Mouse (Mus musculus): ENCODE results near the gene Hvcn1.
"Not testable (repeated sequence)": the region's sequence is repeated elsewhere in the genome, so short reads cannot be mapped to it uniquely, and the experiment has no call there.

The Hvcn1 gene

DNA sequence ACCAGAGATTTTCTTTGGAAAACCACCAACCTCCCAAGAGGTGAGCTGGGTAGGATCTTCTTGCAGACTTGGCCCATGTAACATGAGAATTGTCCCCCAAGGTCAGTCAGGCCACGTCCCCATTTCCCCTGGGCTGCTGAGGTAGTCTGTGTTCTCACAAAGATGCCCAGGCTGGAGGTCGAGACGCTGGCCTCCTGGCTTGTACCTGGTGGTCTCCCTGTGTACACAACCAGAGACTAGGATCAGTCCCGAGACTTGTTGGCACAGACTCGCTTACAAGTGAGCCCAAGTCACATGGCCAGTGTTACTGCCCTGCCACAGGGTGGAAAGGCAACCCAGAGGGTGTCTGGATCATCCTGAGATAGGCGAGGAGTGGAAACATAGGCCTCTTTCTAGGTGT is 4.7 kb upstream of the Hvcn1 start:
- DNase-seq (ENCODE audit: low read depth, low spot score): no peak

DNA sequence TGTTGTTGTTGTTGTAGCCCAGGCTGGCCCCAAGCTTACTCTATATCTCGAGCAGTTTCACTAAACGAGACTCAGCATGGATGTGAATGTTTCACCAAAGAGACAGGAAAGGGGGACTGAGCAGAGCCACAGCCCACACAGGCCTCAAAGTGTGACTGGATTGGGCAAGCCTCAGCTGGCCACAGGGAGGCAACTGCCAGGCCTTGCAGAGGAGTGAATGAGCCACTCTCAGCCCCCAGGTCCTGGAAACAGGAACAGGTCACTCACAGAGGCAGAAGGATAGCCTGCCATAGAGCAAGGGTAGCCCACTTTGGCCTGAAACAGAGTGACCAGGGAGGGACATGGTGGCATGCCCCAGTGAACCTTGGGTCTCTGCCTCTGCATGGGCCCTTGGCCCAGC is 2.4 kb upstream of the Hvcn1 start:
- DNase-seq (ENCODE audit: low read depth, low spot score): no peak

DNA sequence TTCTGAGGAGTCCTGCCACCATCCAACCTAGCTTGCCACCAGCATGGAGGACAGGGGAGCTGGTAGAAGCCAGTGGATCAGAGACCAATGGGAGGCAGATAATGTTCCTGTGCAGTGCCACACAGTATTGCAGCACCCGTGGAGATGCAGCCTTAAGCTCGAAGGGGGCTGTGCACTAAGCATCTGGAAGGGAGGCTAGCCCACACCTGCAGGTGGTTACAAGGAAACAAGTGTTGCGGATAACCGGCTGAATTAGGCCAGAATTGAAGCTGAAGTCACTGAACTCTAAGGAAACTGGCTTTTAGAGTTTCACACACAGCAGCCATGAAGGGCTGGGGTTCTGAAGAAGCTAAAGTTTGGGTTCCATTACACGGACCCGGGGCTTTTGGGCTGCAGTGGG is 2.3 kb downstream of the Hvcn1 start:
- no peak for DNase-seq (ENCODE audit: low read depth, low spot score)

DNA sequence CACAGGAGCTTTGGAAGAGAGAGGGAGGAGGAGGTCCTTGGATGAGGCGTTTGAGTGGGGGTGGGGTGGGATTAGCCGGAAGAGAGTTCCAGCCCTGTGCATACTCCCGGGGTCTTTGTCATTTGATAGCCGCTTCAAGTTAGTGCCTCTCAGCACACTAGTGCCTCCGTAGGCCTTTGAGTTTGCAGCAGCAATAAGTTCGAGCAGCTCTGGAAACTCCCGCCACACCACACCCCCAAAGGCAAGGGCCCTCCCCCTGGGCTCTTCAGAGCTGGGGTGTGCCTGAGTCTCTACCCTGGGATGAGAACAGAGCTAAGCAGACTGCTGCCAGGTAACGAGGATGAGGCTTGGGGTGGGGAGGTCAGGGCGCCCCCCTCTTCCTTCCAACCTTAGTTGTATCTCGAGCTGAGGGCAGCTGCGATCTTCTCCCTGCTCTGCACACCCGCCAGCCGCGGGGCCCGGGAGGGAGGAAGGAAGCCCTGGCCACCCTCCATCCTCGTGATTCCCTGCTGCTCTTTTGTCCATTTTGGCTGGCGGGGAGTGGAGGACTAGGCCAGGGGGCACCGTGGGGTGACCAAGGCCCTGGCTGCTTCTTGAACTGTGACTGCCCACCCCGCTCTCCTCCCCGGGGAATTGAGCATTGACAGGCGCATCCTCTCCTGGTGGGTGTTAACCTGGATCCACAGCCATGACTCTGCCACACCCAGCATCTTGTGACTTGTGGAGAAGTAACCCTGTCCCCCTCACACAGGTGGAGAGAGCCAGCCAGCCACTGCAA is 3.2 kb downstream of the Hvcn1 start:
- DNase-seq (ENCODE audit: low read depth, low spot score): peak; percentile 22

DNA sequence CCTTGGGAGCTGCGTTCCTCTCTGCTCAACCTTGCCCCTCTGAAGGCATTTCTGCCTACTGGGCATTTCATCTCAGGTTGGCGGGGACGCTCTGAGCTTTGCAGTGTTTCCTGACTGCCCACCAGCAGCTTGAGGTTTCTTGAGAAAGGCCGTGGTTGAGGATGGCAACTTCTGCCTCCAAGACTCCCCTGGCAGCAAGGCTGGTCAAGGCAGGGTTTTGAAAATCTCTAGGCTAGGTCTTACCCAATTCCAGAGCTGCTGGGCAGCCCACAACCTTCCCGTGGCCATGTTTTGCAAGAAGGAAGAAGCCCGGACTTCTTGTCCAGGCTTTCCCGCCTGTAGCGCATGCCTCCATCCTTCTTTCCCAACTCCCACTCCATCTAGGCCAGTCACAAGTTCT is 4.3 kb downstream of the Hvcn1 start:
- DNase-seq (ENCODE audit: low read depth, low spot score): no peak

DNA sequence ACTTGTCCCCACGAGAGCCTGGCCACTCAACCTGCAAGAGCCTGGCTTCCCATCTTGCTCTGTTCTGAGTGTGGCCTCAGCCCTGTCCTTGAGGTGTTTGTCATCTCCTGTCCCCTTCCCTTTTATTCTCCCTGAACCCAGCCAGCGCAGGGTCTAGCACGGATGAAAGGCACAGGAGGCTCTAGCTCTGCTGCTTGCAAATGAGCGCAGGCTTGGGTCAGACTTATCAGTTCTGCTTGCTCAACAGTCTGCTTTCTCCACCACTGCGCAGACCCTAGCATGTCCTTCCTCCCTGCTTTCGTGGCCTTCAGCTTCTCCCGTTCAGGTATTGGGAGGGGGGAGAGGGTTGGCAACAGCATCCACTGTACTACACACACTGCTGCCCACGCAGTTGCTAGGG is 5.5 kb downstream of the Hvcn1 start:
- DNase-seq (ENCODE audit: low read depth, low spot score): no peak

DNA sequence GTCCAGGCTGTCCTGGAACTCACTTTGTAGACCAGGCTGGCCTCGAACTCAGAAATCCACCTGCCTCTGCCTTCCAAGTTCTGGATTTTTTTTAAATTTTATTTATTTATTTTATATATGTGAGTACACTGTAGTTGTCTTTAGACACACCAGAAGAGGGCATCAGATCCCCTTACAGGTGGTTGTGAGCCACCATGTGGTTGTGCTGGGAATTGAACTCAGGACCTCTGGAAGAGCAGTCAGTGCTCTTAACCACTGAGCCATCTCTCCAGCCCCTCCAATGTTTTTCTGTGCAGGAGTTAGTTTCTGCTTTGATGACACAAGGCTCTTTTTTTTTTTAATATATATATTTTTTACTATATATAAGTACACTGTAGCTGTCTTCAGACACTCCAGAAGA is 6.2 kb downstream of the Hvcn1 start:
- DNase-seq (ENCODE audit: low read depth, low spot score): not testable (repeated sequence)

DNA sequence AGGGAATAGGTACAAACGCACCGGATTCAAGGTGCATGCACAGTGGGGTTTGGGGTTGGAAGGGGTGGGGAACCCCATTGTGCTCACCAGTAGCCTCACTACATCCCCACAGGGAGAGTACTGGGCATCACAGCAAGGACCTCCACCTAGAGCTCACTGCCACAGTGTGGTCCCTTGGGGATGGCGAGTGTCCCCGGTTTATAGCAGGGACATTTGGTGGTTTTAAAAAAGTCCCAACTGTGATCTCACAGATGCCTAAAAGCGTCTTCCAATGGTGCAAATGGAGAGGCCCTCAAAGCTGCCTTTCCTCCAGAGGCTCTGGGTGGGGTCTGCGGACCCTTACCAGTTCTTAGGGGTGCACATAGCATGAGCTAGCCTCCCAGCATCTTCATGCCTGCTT is 7.3 kb downstream of the Hvcn1 start:
- DNase-seq (ENCODE audit: low read depth, low spot score): no peak

DNA sequence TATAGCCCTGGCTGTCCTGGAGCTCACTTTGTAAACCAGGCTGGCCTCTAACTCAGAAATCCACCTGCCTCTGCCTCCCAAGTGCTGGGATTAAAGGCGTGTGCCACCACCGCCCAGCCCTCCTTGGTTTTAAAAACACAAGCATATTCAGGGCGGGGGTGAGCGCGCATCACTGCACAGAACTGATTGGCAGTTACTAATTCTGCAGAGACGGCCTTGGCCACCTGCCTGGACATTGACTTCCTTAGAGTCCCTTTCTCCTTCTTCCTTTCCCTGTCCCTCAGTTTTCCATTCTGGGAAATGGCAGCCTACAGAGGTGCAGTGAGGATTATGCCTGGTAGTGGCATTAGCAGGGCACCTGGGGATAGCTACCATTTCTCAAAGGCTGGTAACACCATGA is 11.0 kb downstream of the Hvcn1 start:
- DNase-seq (ENCODE audit: low read depth, low spot score): no peak

DNA sequence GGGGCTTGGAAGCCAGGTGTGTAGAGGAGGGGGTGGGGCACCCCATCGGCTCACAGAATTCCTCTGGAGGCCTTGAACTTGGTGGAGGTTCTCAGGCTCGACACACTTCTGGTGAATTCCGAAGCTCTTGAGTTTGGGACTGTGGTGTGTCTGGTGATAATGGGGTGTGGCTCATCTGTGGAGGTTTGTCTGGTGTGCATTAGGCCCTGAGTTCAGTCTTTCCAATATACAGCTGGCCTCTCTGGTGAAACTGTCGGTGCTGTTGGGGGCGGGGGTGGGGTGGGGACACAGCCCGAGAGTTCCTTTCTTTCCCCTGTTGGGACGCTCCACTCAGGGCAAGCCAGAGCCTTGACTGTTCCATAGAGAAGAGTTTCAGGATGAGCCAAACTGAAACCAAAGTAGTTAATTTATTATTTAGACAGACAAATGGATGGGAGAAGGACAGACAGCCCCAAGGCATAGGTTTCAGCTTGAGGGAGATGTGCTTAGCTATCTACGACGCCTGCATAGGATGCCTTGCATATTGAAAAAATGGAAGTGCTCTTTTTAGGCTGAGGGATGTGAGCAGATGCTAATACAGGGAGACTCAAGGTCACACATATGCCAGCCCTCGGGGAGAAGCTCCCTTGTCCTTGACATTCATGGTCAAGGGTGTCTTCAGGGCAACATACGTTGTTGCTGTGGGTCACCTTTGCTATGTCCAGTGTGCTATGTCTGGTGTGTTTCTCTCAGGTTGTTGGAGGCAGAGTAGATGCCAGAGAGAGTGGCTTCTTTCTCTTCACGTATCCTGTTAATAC is 11.7 kb downstream of the Hvcn1 start:
- DNase-seq (ENCODE audit: low read depth, low spot score): no peak

DNA sequence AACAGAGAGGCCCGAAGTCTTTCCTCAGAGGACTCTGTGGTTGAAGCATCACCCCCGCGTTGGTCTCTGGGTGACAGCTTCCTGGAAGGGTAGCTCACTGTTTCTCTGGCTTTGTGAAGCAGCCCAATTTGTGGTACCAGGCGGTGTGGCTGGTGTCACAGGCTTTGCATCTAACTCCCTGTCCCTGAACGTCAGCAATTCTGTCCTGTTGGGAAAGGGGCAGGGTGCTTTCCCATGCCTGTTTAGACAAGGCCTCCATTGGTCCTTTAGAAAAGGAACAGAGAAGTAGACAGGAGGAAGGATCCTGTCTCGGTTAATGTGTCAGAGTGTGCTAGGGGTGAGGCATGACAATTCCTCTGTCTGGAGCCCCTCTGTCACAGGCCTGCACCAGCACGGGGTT is 12.3 kb downstream of the Hvcn1 start:
- DNase-seq (ENCODE audit: low read depth, low spot score): no peak

DNA sequence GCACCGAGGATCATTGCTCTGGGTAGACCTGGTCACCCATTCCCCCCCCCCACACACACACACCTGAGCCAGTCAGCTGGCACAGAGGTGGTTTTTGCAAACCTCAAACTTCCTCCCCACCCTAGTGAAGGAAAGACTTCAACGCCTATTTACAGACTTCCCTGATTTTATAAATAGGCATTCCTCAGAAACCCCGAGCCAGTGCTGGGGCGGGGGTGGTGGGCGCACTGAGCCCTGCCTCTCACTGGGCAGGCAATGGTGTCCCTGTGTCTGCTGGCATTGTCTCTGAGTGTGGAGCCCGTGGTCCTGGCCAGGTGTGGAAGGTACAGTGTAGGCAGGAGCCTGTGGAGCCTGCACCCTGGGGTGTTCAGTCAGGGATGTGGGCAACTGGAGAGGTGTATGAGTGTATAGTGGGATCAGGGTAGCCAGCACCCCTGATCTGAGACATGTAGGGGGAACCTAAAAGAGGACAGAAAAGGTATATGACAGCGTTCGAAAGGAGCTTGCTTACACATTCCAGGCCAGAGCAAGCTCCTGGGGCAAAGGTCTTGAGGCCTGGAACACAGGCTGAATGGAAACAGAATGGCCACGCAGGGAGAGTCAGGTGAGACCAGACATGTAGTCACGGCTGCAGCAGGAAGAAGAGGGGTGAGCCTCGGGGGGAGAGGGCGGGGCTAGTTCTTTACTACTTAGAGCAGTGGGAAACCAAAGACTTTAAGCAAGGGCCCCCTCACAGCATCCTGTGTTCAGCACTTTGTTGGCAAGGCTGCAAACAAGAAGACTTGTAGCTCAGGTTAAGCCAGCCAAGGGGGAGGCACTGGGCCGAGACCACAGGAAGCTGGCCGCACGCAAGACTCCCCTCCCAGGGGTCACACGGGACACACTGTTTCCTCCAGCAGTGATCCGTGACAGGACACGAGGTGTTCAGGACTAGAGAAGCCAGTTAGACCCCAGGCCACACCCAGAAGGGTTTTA is 13.3 kb downstream of the Hvcn1 start:
- no peak for DNase-seq (ENCODE audit: low read depth, low spot score)

DNA sequence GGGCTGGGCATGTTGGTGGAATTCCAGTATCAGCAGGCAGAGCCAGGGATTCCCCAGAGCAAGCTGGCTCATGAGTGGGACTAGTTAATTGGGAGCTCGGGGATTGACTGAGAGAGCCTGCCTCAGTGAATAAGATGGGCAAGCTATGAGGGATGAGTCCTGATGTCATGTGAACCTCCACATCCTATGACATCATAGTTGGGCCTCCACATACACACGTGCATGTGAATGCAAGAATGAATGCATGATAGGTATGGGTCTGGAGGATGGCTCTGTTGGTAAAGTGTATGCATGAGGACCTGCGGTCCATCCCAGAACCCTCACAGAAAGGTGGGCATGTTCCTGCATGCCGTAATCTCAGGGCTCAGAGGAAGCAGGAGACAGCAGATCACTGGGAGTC is 14.5 kb downstream of the Hvcn1 start:
- no peak for DNase-seq (ENCODE audit: low read depth, low spot score)

DNA sequence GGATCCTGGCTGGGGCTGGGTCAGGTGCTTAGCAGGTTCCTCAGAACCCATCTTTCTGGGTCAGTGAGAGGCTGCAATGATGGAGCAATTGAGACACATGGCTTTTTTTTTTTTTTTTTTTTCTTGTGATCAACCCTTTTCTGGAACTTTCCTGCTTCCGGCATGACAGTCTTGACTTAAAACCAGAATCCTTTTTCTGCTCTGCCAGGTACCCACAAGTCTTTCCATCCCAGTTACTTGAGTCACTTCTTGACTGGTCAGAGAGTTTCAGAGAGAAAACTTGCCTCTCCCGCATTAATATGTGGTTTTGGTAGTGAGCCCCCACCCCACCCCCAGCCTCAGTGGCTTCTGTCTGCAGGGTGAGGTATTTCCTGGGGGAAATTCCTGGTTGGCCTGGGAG is 17.7 kb downstream of the Hvcn1 start:
- no peak for DNase-seq (ENCODE audit: low read depth, low spot score)

DNA sequence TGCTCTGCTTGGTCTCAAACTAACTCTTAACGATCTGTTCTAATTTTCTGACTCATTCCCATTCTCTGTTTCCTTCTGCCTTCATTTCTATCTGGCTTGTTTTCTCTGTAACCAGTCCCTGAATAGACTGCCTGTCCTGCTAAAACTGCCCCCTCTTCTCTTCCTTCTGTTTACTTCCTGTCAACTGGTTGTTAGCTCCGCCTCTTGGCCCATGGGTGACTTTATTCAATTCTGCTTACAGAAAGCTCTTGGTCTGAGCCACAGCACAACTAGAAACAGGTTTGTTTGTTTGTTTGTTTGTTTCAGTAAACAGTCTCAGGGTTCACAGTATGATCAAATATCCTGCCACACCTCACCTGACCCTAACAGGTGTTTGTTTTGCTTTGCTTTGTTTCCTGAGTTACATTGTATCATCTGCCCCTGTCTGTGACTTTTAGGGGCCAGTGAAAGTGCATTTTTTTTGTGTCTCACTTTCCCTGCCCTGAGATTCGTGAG is 21.7 kb downstream of the Hvcn1 start:
- DNase-seq (ENCODE audit: low read depth, low spot score): no peak

DNA sequence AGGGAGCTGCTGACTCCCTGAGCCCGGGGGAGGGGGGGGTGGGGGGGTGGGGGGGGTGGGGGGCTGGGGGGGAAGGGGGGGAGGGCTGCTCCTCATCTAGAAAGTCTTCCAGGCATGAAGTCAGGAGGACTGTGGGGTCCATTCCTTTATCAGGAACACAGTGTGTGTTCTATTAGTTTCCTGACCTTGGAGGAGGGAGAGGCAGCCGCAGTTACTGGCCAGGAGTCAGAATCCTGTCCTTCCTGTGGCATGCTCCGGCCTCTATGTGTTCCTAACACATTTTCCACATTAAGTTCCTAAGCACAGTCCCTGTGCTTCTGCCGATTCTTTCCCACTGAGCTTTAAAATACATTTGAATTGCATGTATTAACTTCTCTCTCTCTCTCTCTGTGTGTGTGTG is 22.2 kb downstream of the Hvcn1 start:
- DNase-seq (ENCODE audit: low read depth, low spot score): no peak

DNA sequence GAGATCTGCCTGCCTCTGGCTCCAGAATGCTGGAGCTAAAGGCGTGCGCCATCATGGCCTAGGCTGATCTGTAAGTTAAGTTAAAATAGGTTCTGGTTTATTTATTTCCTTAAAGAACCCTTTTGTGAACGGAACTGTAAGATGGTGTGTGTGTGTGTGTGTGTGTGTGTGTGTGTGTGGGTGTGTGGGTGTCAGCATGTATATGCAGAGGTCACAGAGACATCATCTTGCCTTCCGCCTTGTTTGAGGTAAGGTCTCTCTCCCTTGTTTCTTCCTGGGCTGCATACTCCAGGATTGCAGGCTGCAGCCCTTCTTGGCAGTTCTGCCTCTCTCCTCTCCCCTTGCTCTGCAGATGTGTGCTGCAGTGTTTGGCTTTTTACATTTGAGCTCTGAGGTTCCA is 24.2 kb downstream of the Hvcn1 start:
- no peak for DNase-seq (ENCODE audit: low read depth, low spot score)

DNA sequence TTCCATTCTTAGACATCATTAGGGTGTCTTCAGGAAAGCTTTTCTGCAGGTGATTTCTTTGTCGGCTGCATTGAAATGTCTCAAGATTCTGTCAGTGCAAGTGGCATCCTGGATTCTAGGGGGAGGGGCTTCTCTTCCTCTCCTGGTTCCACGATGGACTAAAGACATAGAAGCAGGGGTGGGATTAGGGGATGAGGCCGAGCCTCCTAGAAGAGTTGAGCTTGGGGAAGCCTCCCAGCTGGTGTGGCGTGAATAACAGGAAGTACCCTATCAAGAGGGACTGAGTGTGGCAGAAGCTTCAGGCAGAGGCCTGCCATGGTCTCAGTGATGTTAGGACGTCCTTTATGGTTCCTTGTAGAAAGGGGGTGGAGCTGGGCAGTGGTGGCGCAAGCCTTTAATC is 24.8 kb downstream of the Hvcn1 start:
- no peak for DNase-seq (ENCODE audit: low read depth, low spot score)

DNA sequence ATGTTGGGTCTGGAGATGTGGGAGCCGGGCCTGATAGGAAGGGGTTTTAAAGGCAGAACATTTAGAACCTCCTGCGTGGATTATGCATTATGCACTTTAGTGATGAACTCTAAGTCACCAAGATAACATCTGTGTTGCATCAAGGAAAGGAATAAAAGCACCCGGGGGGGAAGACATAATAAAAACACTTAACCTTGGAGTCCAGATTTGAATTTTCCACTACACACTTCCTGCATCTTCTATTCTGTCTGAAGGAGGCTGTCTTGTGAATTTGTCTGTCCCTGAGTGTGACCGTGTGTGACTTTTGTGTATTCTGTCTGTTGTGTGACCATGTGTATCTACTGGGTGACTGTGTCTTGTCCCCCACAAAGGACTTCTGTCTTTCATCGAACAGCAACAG is 25.4 kb downstream of the Hvcn1 start:
- DNase-seq (ENCODE audit: low read depth, low spot score): no peak

DNA sequence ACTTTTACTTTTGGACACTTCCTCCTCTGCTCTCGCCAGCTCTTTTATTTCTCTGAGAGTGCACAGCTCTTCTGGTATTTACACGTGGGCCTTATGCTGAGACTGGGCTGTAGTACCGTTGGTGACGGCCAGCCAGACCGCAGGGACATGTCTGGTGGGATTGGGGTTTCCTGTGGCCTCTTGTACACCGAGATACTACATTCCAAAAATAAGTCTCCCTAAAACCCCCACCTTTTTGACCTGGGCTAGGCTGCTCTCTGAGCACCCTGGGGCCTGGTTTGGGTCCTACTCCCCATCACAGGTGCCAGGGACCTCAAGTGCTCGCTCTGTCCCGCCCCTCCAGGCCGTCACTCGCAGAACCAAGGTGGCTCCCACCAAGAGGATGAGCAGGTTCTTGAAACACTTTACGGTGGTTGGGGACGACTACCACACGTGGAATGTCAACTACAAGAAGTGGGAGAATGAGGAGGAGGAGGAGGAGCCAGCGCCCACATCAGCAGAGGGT is 26.5 kb downstream of the Hvcn1 start:
- DNase-seq (ENCODE audit: low read depth, low spot score): no peak

DNA sequence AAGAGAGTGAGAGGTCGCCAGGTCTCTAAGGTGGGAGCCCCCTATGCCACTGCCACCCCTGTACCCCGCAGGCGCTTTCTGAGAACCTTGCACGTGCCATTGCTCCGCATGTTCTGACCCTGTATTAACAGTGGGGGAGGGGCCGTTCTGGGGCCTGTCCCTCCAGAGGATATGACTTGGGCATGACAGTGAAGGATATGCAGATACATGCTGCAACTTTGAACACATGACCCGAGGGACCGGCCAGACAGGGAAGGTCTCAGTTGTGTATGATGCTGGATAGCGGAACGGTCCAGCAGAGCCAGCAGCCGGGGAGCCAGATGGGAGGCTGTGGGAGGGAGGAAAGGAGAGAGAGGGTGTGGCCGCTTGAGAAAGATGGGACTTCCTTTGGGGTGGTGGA is 27.1 kb downstream of the Hvcn1 start:
- peak; percentile 39 for DNase-seq (ENCODE audit: low read depth, low spot score)
